Mouse (Mus musculus): Measurements from ENCODE around the gene Pigp. TPM values are rescaled to one million over a fixed set of nuclear protein-coding genes. Genes with fewer than 3 reads are reported as not detected.
A peak's percentile ranks its signal among the peaks of the same experiment; 100 is the strongest.
"Not testable (repeated sequence)": the region's sequence is repeated elsewhere in the genome, so short reads cannot be mapped to it uniquely, and the experiment has no call there.

The Pigp gene
- polyA plus RNA-seq, 1 experiment from 2014 or later = 122 TPM

DNA sequence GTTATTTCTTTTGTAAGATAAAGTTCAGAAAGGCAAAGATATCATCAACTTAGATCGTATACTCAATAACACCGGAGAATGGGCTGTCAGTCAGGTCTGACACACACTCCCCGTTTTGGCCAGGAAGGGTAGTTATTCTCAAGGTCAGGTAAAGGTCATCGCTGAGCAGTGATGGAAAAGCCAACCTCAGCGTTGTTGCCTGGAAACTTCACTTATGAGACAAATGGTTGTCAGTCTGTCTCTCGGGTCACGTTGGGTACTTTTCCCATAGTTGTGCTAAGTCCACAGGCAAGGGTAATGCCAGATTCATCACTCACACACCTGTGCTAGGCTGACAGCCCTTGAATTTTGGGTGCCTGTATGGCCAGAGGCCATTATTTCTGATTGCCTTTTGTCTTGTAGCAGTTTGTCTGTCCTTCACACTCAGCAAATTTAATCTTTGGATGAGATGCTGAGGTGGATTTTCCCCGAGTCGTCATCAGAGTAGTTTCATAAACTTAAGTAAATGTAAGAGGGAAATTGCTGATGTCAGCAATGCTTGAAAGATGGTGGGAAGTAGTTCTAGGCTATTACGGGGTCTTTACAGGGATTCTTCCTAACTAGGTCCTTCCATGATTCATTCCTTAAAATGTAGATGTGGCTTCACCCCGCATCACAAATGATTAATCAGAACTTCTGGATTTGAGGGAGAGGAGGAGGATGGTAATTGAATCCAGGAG lies 14.7 kb downstream of the Pigp start:
- Histone ChIP-seq H3K4me1 (peaks cover 5% of the 10 kb centered on the region), H3K36me3 (no peaks in the 10 kb centered on the region), H3K9me3 (no peaks in the 10 kb centered on the region), H3K4me2 (no peak overlapping the region), H3K4me3 (no peak overlapping the region), H3K27me3 (no peaks in the 10 kb centered on the region), H3K27ac (no peak overlapping the region), H3K9ac (no peak overlapping the region)
- ATAC-seq (ENCODE audit: insufficient number of reproducible peaks, insufficient read depth, low FRiP score, low TSS enrichment, low read depth) = no peak
- WGBS = 67% methylated on average over 11 of the region's 11 CpGs

DNA sequence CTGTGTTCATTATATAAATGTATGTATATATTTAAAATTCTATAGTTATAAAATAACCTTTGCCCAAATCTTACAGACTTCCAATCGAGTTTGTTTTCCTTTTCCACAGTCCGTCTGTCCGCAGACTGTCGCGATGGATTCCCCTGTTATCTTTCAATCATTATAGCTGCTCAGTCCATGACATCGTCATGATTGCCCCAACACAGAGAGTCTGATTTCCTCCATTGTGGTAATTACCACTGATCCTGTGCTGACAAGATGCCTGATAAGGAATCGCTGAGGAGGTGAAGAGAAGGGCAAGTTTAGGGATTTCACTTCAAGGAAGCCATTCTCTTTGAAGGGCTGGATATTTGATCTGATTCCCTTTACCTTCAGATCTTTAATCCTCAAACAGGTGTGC lies 15.6 kb downstream of the Pigp start:
- H3K36me3 ChIP-seq = no peaks in the 10 kb centered on the region
- 38% methylated on average over 7 of the region's 7 CpGs for WGBS
- H3K4me1 ChIP-seq = 0 out of 2 replicates have a peak, but pooled peaks cover 4% of the 10 kb centered on the region
- ATAC-seq (ENCODE audit: insufficient number of reproducible peaks, insufficient read depth, low FRiP score, low TSS enrichment, low read depth) = no peak
- no peaks in the 10 kb centered on the region for H3K9me3 ChIP-seq
- H3K4me3 ChIP-seq = no peak overlapping the region
- H3K9ac ChIP-seq = no peak overlapping the region
- H3K27me3 ChIP-seq = no peaks in the 10 kb centered on the region
- no peak overlapping the region for H3K4me2 ChIP-seq
- H3K27ac ChIP-seq = no peak overlapping the region

DNA sequence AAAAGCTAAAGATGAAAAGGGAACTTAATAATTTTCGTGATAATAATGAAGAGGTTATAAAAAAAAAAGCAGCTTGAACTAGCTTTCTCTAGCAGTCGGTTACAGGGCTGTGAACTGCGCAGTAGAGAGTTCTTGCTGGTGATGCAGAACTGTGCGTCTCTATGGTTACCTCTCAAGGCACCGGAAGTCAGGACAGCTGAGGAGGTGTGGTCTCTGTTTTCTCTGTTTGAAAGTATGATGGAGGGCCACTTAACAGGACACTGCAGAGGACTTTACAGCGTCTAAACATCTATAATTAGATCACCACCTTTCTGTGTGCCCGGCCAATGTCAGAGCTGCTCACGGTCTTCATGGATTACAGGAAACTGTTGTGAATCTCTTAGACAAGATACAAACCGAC lies 17.2 kb downstream of the Pigp start:
- no peak for ATAC-seq (ENCODE audit: insufficient number of reproducible peaks, insufficient read depth, low FRiP score, low TSS enrichment, low read depth)

DNA sequence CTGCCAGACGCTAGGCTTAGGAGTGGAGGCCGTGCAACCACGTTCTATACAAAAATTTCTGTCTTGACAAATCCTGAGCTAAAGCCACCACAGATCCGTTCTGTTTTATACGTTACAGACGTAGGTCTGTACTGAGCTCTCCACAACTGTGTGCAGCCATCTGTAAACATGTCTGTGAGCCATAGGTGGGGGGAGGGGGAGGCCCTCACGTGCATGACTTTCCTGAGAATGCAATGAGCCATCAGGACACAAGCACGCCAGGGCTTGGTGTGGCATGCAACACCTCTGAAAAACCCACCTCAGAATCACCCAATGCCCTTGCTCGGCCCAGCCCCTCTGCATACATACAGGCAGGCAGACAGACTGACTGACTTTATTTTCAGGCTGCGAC lies 21.4 kb downstream of the Pigp start:
- Histone ChIP-seq H3K27ac (0 out of 2 replicates have a peak overlapping the region, but pooled peaks have one; percentile 13), H3K4me2 (no peak overlapping the region), H3K4me3 (no peak overlapping the region), H3K27me3 (no peaks in the 10 kb centered on the region), H3K9ac (no peak overlapping the region), H3K9me3 (no peaks in the 10 kb centered on the region), H3K36me3 (no peaks in the 10 kb centered on the region), H3K4me1 (peaks cover 14% of the 10 kb centered on the region)
- WGBS = 48% methylated on average over 10 of the region's 10 CpGs
- ATAC-seq (ENCODE audit: insufficient number of reproducible peaks, insufficient read depth, low FRiP score, low TSS enrichment, low read depth) = no peak

More for the DNA sequence above, 17.2 kb downstream of the Pigp start:
- Histone ChIP-seq H3K4me3 (no peak overlapping the region), H3K9me3 (no peaks in the 10 kb centered on the region), H3K4me1 (peaks cover 14% of the 10 kb centered on the region), H3K4me2 (no peak overlapping the region), H3K27me3 (no peaks in the 10 kb centered on the region), H3K27ac (no peak overlapping the region), H3K9ac (no peak overlapping the region), H3K36me3 (no peaks in the 10 kb centered on the region)
- WGBS = 48% methylated on average over 9 of the region's 9 CpGs

DNA sequence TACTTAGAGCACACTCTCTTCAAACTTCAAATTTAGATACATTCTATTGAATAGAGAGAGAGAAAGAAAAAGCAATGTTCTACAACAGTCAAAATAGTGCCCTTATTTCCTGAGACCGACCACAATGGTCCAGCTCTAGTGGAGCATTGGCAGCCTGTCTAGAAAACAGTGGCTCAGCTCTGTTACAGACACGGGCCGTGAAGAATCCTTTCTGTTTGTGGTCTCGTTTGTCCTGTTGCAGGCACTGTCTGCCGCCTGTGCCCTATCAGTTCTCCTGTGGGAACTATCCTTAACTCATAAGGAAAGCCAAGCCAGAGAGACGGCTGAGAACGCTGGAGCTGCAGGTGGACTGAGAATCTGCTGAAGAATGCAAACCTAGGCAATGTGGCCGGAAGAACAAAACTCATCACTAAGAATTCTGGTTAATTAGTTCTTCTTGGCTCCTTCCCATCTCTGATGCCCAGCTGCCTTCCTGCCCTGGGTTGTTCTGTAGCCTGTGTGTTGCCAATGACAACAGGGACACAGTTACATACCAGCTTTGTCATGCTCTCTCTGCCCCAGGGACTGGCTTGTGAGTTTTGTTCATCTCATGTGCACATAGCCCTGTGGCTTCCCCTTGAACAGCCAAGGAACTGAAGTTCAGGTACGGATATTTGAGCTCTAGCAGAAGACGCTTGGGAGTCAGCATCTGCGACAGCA lies 21.9 kb downstream of the Pigp start:
- no peaks in the 10 kb centered on the region for H3K9me3 ChIP-seq
- no peak overlapping the region for H3K4me3 ChIP-seq
- no peaks in the 10 kb centered on the region for H3K27me3 ChIP-seq
- no peak for ATAC-seq (ENCODE audit: insufficient number of reproducible peaks, insufficient read depth, low FRiP score, low TSS enrichment, low read depth)
- no peak overlapping the region for H3K9ac ChIP-seq
- WGBS = 51% methylated on average over 11 of the region's 11 CpGs
- no peaks in the 10 kb centered on the region for H3K36me3 ChIP-seq
- peak overlapping the region; percentile 13; the same call in 1 of the 2 replicates for H3K27ac ChIP-seq
- no peak overlapping the region for H3K4me2 ChIP-seq
- H3K4me1 ChIP-seq = peaks cover 14% of the 10 kb centered on the region

DNA sequence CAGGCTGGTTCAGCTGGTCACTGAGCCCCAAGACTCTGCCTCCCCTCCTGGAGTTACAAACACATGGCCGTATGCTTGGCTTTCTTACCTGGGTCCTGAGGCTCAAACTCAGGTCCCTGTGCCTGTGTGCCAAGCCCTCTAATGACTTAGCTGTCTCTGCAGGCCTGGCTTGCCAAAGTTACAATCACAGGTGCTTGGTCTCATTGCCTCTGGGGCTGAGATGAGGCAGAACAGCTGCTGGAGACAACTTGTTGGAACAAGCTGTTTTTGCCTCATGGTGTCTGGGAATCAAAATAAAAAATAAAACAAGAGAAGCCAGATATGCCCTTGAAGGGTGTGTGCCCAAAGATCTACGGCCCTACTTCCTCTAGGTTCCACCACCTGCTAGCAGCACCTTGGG lies 22.9 kb downstream of the Pigp start:
- no peak overlapping the region for H3K4me2 ChIP-seq
- no peak overlapping the region for H3K9ac ChIP-seq
- H3K9me3 ChIP-seq = no peaks in the 10 kb centered on the region
- H3K4me3 ChIP-seq = no peak overlapping the region
- H3K27me3 ChIP-seq = no peaks in the 10 kb centered on the region
- no peak overlapping the region for H3K27ac ChIP-seq
- peaks cover 14% of the 10 kb centered on the region for H3K4me1 ChIP-seq
- WGBS = 81% methylated on average over 2 of the region's 2 CpGs
- H3K36me3 ChIP-seq = no peaks in the 10 kb centered on the region
- no peak for ATAC-seq (ENCODE audit: insufficient number of reproducible peaks, insufficient read depth, low FRiP score, low TSS enrichment, low read depth)

DNA sequence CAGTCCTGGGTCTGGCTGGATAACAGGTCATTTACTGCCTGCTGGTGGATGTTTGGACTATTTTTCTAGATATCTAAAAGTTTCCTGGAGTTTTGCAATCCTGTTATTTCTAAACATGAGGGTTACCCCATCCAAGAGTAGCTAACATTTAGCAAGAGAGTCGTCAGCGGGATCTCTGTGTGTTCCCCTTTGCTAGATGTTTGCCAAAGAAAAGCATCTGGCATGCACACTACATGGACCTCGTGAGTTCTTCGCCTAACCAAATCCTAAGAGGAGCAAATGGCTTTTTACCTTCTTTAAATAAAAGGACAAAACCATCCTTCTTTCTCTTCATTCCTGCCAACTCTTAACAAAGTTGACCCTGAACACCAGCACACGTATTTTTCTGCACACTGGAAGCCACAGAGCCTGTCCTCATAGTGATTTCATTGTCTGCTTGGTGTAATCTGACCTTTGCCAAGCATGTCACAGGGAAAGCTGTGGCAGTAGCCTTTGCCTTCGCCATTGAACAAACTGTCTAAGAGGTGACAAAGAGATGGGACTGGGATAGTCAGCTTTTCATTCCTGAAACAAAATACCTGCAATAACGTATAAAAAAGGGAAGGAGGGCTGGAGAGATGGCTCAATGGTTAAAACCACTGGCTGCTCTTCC lies 24.4 kb downstream of the Pigp start:
- Histone ChIP-seq H3K27me3 (no peaks in the 10 kb centered on the region), H3K27ac (no peak overlapping the region), H3K4me1 (peaks cover 10% of the 10 kb centered on the region), H3K4me3 (no peak overlapping the region), H3K9me3 (no peaks in the 10 kb centered on the region), H3K9ac (no peak overlapping the region), H3K36me3 (no peaks in the 10 kb centered on the region), H3K4me2 (no peak overlapping the region)
- WGBS = 66% methylated on average over 7 of the region's 7 CpGs
- no peak for ATAC-seq (ENCODE audit: insufficient number of reproducible peaks, insufficient read depth, low FRiP score, low TSS enrichment, low read depth)

DNA sequence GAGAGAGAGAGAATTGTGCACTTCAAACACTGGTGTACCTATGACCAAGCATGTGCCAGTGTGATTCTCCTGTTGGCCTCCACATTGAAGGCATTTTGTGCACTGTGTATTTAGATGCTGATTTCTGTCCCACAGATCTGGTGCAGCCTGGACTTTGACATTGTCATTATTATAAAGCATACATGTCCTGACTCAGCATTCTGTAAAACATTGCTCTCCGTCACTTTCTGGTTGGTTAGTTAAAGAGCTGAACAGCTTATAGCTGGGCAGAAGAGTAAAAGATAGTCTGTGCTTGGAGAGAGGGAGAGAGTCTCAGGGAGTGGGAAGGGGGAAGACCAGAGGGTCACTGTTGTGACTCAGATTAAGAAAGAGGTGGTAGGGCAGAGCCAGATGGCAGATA lies 25.9 kb downstream of the Pigp start:
- no peak for ATAC-seq (ENCODE audit: insufficient number of reproducible peaks, insufficient read depth, low FRiP score, low TSS enrichment, low read depth)
- no peaks in the 10 kb centered on the region for H3K9me3 ChIP-seq
- no peak overlapping the region for H3K27ac ChIP-seq
- WGBS = 78% methylated on average over 1 of the region's 1 CpGs
- H3K9ac ChIP-seq = no peak overlapping the region
- no peaks in the 10 kb centered on the region for H3K36me3 ChIP-seq
- no peak overlapping the region for H3K4me3 ChIP-seq
- no peaks in the 10 kb centered on the region for H3K27me3 ChIP-seq
- H3K4me2 ChIP-seq = no peak overlapping the region
- peaks cover 10% of the 10 kb centered on the region for H3K4me1 ChIP-seq

DNA sequence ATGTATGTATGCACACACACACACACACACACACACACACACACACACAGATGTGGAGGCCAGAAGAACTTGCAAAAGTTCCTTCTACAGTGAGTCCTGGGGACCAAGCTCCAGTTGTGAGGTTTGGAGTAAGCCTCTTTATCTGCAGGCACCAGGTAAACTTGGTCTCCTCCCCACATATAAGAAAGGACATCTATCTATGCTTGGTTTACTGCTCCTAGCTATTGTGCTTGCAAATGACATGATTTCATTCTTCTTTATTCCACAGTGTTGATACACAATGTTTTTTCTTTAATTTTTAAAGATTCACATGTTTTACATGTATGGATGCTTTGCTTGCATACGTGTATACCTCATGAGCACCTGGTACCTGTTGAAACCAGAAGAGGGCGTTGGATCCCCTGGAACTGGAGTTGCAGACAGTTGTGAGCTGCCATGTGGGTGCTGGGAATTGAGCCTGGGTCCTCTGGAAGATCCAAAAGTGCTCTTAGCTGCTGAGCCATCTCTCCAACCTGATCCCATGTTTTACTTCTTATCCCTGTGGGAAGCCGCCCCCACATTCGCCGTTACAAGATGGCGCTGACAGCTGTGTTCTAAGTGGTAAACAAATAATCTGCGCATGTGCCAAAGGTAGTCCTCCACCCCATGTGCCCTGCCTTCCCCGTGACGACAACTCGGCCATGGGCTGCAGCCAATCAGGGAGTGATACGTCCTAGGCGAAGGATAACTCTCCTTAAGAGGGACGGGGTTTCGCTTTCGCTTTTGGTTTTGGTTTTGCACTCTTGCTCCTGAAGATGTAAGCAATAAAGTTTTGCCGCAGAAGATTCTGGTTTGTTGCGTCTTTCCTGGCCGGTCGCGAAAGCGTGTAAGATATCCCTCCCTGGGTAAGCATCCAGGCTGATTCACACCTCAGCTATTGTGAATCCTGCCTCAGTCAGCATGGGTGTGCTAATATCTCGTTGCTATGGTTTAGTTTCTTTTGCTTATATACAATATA lies 32.2 kb downstream of the Pigp start:
- not testable (repeated sequence) for H3K4me3 ChIP-seq; ATAC-seq (ENCODE audit: insufficient number of reproducible peaks, insufficient read depth, low FRiP score, low TSS enrichment, low read depth); H3K4me1 ChIP-seq; H3K9me3 ChIP-seq; H3K36me3 ChIP-seq; H3K4me2 ChIP-seq; H3K27me3 ChIP-seq; H3K9ac ChIP-seq; H3K27ac ChIP-seq
- 92% methylated on average over 22 of the region's 22 CpGs for WGBS

DNA sequence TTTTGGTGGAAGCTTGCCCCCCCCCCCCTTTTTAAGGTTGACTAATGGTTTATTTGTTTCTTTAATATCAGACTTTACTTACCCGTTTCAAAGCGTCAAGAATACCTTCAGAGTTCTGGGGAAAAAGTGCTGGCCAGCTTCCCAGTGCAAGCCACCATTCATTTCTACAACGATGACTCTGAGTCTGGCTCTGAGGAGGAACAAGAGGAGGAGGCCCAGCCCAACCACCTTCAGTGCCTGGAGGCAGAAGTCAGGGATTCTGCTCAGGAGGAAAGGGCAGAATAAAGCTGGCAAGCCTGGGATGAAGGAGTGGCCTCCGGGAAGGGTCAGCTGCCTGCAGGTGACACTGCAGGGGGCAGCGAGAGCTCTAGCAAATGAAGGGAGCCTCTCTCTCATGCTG lies 36.0 kb downstream of the Pigp start:
- 26% methylated on average over 5 of the region's 5 CpGs for WGBS
- no peak overlapping the region for H3K27ac ChIP-seq
- no peak for ATAC-seq (ENCODE audit: insufficient number of reproducible peaks, insufficient read depth, low FRiP score, low TSS enrichment, low read depth)
- H3K36me3 ChIP-seq = no peaks in the 10 kb centered on the region
- H3K4me1 ChIP-seq = no peaks in the 10 kb centered on the region
- no peaks in the 10 kb centered on the region for H3K9me3 ChIP-seq
- no peaks in the 10 kb centered on the region for H3K27me3 ChIP-seq
- H3K9ac ChIP-seq = no peak overlapping the region
- H3K4me2 ChIP-seq = no peak overlapping the region
- no peak overlapping the region for H3K4me3 ChIP-seq

DNA sequence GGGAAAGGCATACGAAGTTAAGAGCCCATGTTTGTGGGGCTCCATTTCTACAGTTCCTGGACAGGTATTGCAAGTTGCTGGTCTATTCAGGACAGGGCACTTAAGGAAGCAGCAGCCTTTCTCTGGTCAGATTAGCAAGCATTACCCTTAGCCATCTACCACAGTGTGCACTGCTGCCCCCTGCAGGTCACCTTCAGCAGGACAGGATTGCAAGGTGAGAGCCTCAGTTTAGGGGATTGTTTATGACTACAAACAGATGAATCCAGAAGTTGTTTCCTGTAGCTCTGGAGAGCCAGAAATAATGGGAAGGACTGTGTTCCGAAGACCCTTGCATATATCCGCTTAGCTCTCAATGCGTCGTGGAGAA lies 39.8 kb downstream of the Pigp start:
- Histone ChIP-seq H3K36me3 (no peaks in the 10 kb centered on the region), H3K9ac (no peak overlapping the region), H3K4me3 (no peak overlapping the region), H3K4me2 (no peak overlapping the region), H3K27ac (no peak overlapping the region), H3K27me3 (peaks cover 36% of the 10 kb centered on the region), H3K4me1 (peaks cover 25% of the 10 kb centered on the region), H3K9me3 (no peaks in the 10 kb centered on the region)
- WGBS = 54% methylated on average over 5 of the region's 5 CpGs
- ATAC-seq (ENCODE audit: insufficient number of reproducible peaks, insufficient read depth, low FRiP score, low TSS enrichment, low read depth) = no peak

Measured in embryonic facial prominence, embryonic 13.5 days (tissue).